Mouse (Mus musculus): ENCODE measurements around the gene Sycp2.

DNA sequence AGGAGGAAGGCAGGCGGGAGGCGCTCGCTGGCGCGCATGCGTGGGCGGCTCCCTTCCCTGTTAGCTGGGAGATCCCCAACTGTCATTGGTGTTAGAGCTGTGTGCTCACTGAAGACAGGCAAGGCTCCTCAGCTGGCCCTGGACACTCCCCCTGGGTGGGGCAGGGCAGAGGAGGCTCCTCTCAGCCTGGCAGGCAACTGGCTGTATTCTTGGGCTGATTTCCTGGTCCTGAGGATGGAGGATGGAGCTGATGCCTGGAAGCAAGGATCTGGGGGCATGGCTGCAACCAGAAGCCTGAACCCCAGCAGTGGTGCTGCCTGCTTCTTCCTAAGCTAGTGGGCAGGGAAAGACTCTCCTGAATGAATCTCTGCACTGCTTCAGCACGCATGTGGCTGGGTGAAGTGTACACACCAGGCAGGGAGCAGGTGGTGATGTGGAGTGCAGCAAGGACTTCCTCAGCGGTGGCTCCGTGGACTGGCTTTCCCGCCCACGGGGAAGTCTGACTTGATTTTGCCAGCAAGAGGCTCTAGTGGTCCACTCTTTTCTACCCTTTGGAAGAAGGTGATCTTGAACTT is 79.9 kb downstream of the Sycp2 start:
- TF ChIP-seq POLR2A (IDR thresholded peaks at IDR 0.05; ENCODE audit: borderline replicate concordance, low read depth, low read length) (no peak), CTCF (IDR thresholded peaks at IDR 0.05; ENCODE audit: low read depth, low read length) (no peak)

Measured in bone marrow macrophage, adult 2 months (primary cell).